Comparison of ENCODE assay signal across 23 mouse cellular contexts in genomic region chr3:75078906-75079305, GRCm38 (mm10).
DNase-seq lines count a peak whose midpoint lies in the region; ATAC-seq lines count a peak whose summit lies in the region.
"Had no signal": no experiment of that assay in that cellular context is flagged by ENCODE, and none has a peak within 500 bp of the region (broad histone marks: within the 10 kb centered on the region; RNA-seq: fewer than 3 reads in every experiment).

No protein-coding gene starts in this region.

- intact Hi-C loops in heart, postnatal 25 days (cut with DNase I) = no loop called here

- no peaks in the 10 kb centered on the region for H3K4me1 ChIP-seq in forebrain, embryonic 15.5 days
- H3K4me1 ChIP-seq: embryonic facial prominence, embryonic 12.5 days; heart, embryonic 12.5 days; hindbrain, embryonic 12.5 days; intestine, embryonic 15.5 days; liver, embryonic 13.5 days; midbrain, embryonic 12.5 days had no signal

- WGBS in forebrain, embryonic 15.5 days = 45% methylated on average over 1 of the region's 1 CpGs

- DNase-seq in cerebellum, adult 11 months = no peak
- DNase-seq in layer of hippocampus, adult 9-11 months = peak; percentile 2
- DNase-seq in layer of hippocampus, postnatal 25 days (ENCODE audit: extremely low spot score in 1 of 2, low spot score in 1 of 2) = no peak
- DNase-seq in cerebellum, postnatal 14 days = peak; percentile 48 to 76
- DNase-seq in right cerebral cortex, adult 2 months (ENCODE audit: low spot score in 2 of 2) = no peak
- no peak for DNase-seq in heart, postnatal 25 days (ENCODE audit: low spot score)
- DNase-seq: adrenal gland, adult 8-10 months; heart, adult 11 months; heart, postnatal 10 days; kidney, adult 9 months; kidney, postnatal 14 days; liver, embryonic 13.5 days; lung, adult 2 months; lung, postnatal 14 days; thymus, postnatal 14 days had no signal

- no peaks in the 10 kb centered on the region for H3K9me3 ChIP-seq in forebrain, embryonic 15.5 days
- H3K9me3 ChIP-seq: embryonic facial prominence, embryonic 12.5 days; heart, embryonic 12.5 days; hindbrain, embryonic 12.5 days; intestine, embryonic 15.5 days; liver, embryonic 13.5 days; midbrain, embryonic 12.5 days had no signal

- ATAC-seq in cerebellum, adult (ENCODE audit: insufficient number of reproducible peaks, low FRiP score, low TSS enrichment) = peak; percentile 49; the same call in 1 of the 2 replicates
- ATAC-seq in forebrain, embryonic 15.5 days (replicated peaks) = peak; percentile 97
- ATAC-seq: activated CD4-positive, CD25-positive, alpha-beta regulatory T cell, adult 4 months; intestine, embryonic 15.5 days had no signal

- no peaks in the 10 kb centered on the region for H3K36me3 ChIP-seq in forebrain, embryonic 15.5 days
- H3K36me3 ChIP-seq: embryonic facial prominence, embryonic 12.5 days; heart, embryonic 12.5 days; hindbrain, embryonic 12.5 days; intestine, embryonic 15.5 days; liver, embryonic 13.5 days; midbrain, embryonic 12.5 days had no signal

- H3K27me3 ChIP-seq in forebrain, embryonic 15.5 days = no peaks in the 10 kb centered on the region
- H3K27me3 ChIP-seq: embryonic facial prominence, embryonic 12.5 days; heart, embryonic 12.5 days; hindbrain, embryonic 12.5 days; intestine, embryonic 15.5 days; liver, embryonic 13.5 days; midbrain, embryonic 12.5 days had no signal

- no peak overlapping the region for H3K4me3 ChIP-seq in forebrain, embryonic 15.5 days
- H3K4me3 ChIP-seq: embryonic facial prominence, embryonic 12.5 days; heart, embryonic 12.5 days; hindbrain, embryonic 12.5 days; intestine, embryonic 15.5 days; liver, embryonic 13.5 days; midbrain, embryonic 12.5 days had no signal

- H3K27ac ChIP-seq in forebrain, embryonic 15.5 days (replicated peaks) = no peak overlapping the region
- H3K27ac ChIP-seq: embryonic facial prominence, embryonic 12.5 days; hindbrain, embryonic 12.5 days; intestine, embryonic 15.5 days; liver, embryonic 13.5 days; midbrain, embryonic 12.5 days had no signal

- H3K9ac ChIP-seq in forebrain, embryonic 15.5 days (replicated peaks) = no peak overlapping the region
- H3K9ac ChIP-seq: embryonic facial prominence, embryonic 12.5 days; heart, embryonic 12.5 days; hindbrain, embryonic 12.5 days; intestine, embryonic 15.5 days; liver, embryonic 13.5 days; midbrain, embryonic 12.5 days had no signal

- H3K4me2 ChIP-seq in forebrain, embryonic 15.5 days (replicated peaks) = no peak overlapping the region
- H3K4me2 ChIP-seq: embryonic facial prominence, embryonic 12.5 days; heart, embryonic 12.5 days; hindbrain, embryonic 12.5 days; intestine, embryonic 15.5 days; liver, embryonic 13.5 days; midbrain, embryonic 12.5 days had no signal

Comparison
In these comparisons a context has a peak if more than half of its experiments do, and no peak if none do; other contexts are left out.
1. DNase-seq: peak in layer of hippocampus, adult 9-11 months (single experiment) and cerebellum, postnatal 14 days (2 of 2); none in cerebellum, adult 11 months (single experiment), layer of hippocampus, postnatal 25 days (0 of 2), right cerebral cortex, adult 2 months (0 of 2) and heart, postnatal 25 days (single experiment).